Comparison of ENCODE assay signal across 20 mouse cellular contexts in the genomic region with DNA sequence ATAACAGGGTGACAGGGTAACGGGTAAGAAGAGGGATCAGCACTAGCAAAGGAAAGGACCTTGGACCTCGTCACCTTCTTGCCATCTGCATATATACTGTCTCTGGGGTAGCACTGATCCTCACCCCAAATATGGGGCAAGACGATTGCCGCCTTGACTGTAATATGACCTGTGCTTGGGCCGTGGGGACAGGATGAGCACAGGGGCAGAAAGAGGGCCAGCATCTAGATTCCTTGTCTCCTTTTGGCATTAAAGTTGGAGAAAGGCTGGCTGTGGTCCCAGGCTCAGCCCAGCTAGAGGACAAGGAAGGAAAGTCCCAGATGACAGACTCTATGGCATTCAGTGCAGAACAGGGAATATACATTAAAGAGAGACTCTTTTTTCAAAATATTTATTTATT. TPM values are rescaled to one million over a fixed set of nuclear protein-coding genes. Genes with fewer than 3 reads are reported as not detected.
DNase-seq lines count a peak whose midpoint lies in the region; ATAC-seq and TF ChIP-seq lines count a peak whose summit lies in the region.
"Had no signal": no experiment of that assay in that cellular context is flagged by ENCODE, and none has a peak within 500 bp of the region (broad histone marks: within the 10 kb centered on the region; RNA-seq: fewer than 3 reads in every experiment).

No protein-coding gene starts in this region.

- no peak overlapping the region for H3K4me3 ChIP-seq in gastrocnemius, adult 2 months
- no peak overlapping the region for H3K4me3 ChIP-seq in heart, embryonic 14.5 days (ENCODE audit: control insufficient read depth in 1 of 2, insufficient read depth in 1 of 2, low read depth in 1 of 2, low read length in 2 of 2)
- H3K4me3 ChIP-seq in forebrain, embryonic 16.5 days (replicated peaks; ENCODE audit: low read length), result no peak overlapping the region
- H3K4me3 ChIP-seq: embryonic facial prominence, embryonic 15.5 days; erythroblast, embryonic 14.5 days; forebrain, embryonic 10.5 days; hindbrain, embryonic 12.5 days had no signal

- H3K27ac ChIP-seq in gastrocnemius, adult 2 months, result peak overlapping the region; percentile 1; the same call in 1 of the 2 replicates
- H3K27ac ChIP-seq in heart, embryonic 14.5 days (replicated peaks in 1 of 2; ENCODE audit: control insufficient read depth in 1 of 2, insufficient read depth in 1 of 2, low read depth in 2 of 2, low read length in 2 of 2), result no peak overlapping the region
- no peak overlapping the region for H3K27ac ChIP-seq in forebrain, embryonic 16.5 days (ENCODE audit: low read length)
- H3K27ac ChIP-seq: embryonic facial prominence, embryonic 15.5 days; forebrain, embryonic 10.5 days; hindbrain, embryonic 12.5 days had no signal

- DNase-seq in gastrocnemius, adult 2 months, result peak; percentile 50
- no peak for DNase-seq in gastrocnemius, postnatal 25 days
- DNase-seq in heart, postnatal 36 days, result no peak
- DNase-seq: adrenal gland, adult 8-10 months; cerebellum, adult 18-20 months; cerebellum, adult 9-11 months; embryo, embryonic 11 days; kidney, adult 8-10 months had no signal

- H3K36me3 ChIP-seq in heart, embryonic 14.5 days (ENCODE audit: control insufficient read depth, insufficient read depth, low read length), result no peaks in the 10 kb centered on the region
- H3K36me3 ChIP-seq in forebrain, embryonic 16.5 days (ENCODE audit: control insufficient read depth, insufficient read depth), result no peaks in the 10 kb centered on the region
- H3K36me3 ChIP-seq: embryonic facial prominence, embryonic 15.5 days; forebrain, embryonic 10.5 days; hindbrain, embryonic 12.5 days had no signal

- peak; percentile 35; the same call in 1 of the 2 replicates for ATAC-seq in heart, embryonic 14.5 days (ENCODE audit: insufficient number of reproducible peaks, insufficient read depth, low FRiP score, low read depth)
- ATAC-seq in granulocyte monocyte progenitor cell, adult 5-6 weeks (replicated peaks; ENCODE audit: poor library complexity, severe bottlenecking), result peak; percentile 22; the same call in 1 of the 2 replicates
- 0 out of 2 replicates have a peak, but pooled peaks have one; percentile 5 for ATAC-seq in neutrophil, adult 5-6 weeks (ENCODE audit: extremely low read depth, insufficient number of reproducible peaks, low FRiP score, poor library complexity, severe bottlenecking)
- ATAC-seq in forebrain, embryonic 16.5 days, result no peak
- ATAC-seq: forebrain, embryonic 14.5 days; hindbrain, embryonic 16.5 days; inflammation-experienced regulatory T-cells, adult 6 months; intestine, postnatal 0 days had no signal

- no peak for TF ChIP-seq CTCF in gastrocnemius, adult 2 months (IDR thresholded peaks at IDR 0.05)

- H3K4me2 ChIP-seq in heart, embryonic 14.5 days (ENCODE audit: low read length), result no peak overlapping the region
- H3K4me2 ChIP-seq in forebrain, embryonic 16.5 days (ENCODE audit: low read length), result no peak overlapping the region
- H3K4me2 ChIP-seq: embryonic facial prominence, embryonic 15.5 days; hindbrain, embryonic 12.5 days had no signal

- no peaks in the 10 kb centered on the region for H3K9me3 ChIP-seq in heart, embryonic 14.5 days (ENCODE audit: control insufficient read depth, low read length)
- peaks cover 3% of the 10 kb centered on the region; the same call in 1 of the 2 replicates for H3K9me3 ChIP-seq in forebrain, embryonic 16.5 days (ENCODE audit: control insufficient read depth, low read length)
- H3K9me3 ChIP-seq: embryonic facial prominence, embryonic 15.5 days; hindbrain, embryonic 12.5 days had no signal

- whole genome bisulfite sequencing in heart, embryonic 14.5 days, result 76% methylated on average over 5 of the region's 5 CpGs
- 90% methylated on average over 5 of the region's 5 CpGs for WGBS in forebrain, embryonic 16.5 days

- no peaks in the 10 kb centered on the region for H3K27me3 ChIP-seq in heart, embryonic 14.5 days (ENCODE audit: control insufficient read depth, insufficient read depth, low read length)
- no peaks in the 10 kb centered on the region for H3K27me3 ChIP-seq in forebrain, embryonic 16.5 days (replicated peaks; ENCODE audit: control insufficient read depth, insufficient read depth, low read length)
- H3K27me3 ChIP-seq: embryonic facial prominence, embryonic 15.5 days; hindbrain, embryonic 12.5 days had no signal

- H3K4me1 ChIP-seq in heart, embryonic 14.5 days (ENCODE audit: control insufficient read depth in 2 of 2, insufficient read depth in 2 of 2, low read length in 2 of 2), result no peaks in the 10 kb centered on the region
- H3K4me1 ChIP-seq in forebrain, embryonic 16.5 days (replicated peaks; ENCODE audit: control insufficient read depth, insufficient read depth, low read length), result 0 out of 2 replicates have a peak, but pooled peaks cover 4% of the 10 kb centered on the region
- H3K4me1 ChIP-seq: embryonic facial prominence, embryonic 15.5 days had no signal

- no peak overlapping the region for H3K9ac ChIP-seq in heart, embryonic 14.5 days (ENCODE audit: low read length)
- H3K9ac ChIP-seq in forebrain, embryonic 16.5 days (replicated peaks; ENCODE audit: low read depth, low read length), result no peak overlapping the region
- H3K9ac ChIP-seq: embryonic facial prominence, embryonic 15.5 days; hindbrain, embryonic 12.5 days had no signal

- intact Hi-C loops in gastrocnemius, adult 2 months (cut with DNase I), result no loop called here
- intact Hi-C loops in heart, postnatal 36 days (cut with DNase I), result no loop called here

RNA-seq across cellular contexts. Expression of gene Ncf2, which starts 26.5 kb away (rescaled TPM):
- under 1 TPM; 0.67 to 0.87 TPM for total RNA-seq in gastrocnemius, adult 2 months (2021)
- 1 to 10 TPM; 1.2 TPM for total RNA-seq in gastrocnemius, postnatal 25 days (2021)
- 3.1 and 6.2 TPM in 2 replicates for polyA plus RNA-seq in heart, embryonic 14.5 days (2014; fragmentation: Nextera tagmentation; extraction: Ambion mirVana)
- total RNA-seq in heart, postnatal 36 days (2021), result 1 to 10 TPM; 4.4 to 6.0 TPM
- 102 and 121 TPM in 2 replicates for total RNA-seq in granulocyte monocyte progenitor cell, adult 5-6 weeks (2014; fragmentation: Nextera tagmentation)
- 118 and 136 TPM in 2 replicates for total RNA-seq in granulocyte monocyte progenitor cell, adult 5-6 weeks (2017)
- total RNA-seq in neutrophil, adult 5-6 weeks (2017), result 637 and 647 TPM in 2 replicates
- 2.2 and 3.1 TPM in 2 replicates for polyA plus RNA-seq in forebrain, embryonic 16.5 days (2015; fragmentation: Nextera tagmentation; extraction: Ambion mirVana)

Comparison
In these comparisons a context has a peak if more than half of its experiments do, and no peak if none do; other contexts are left out.
1. RNA of gene Ncf2, which starts 26.5 kb away (total RNA-seq): 637 to 647 TPM in neutrophil, adult 5-6 weeks and 102 to 136 TPM in granulocyte monocyte progenitor cell, adult 5-6 weeks; 4.4 to 6.0 TPM in heart, postnatal 36 days, 1.2 TPM in gastrocnemius, postnatal 25 days and 0.67 to 0.87 TPM in gastrocnemius, adult 2 months; every median in the first group is over 10 times any median in the second.